Mouse (Mus musculus) right cerebral cortex, adult 2 months (tissue): ENCODE results near the gene Prrc2a.

Source experiments
- DNase-seq, 2 experiments: peaks; one replicate each; pipeline ENCODE4 v3.0.0; 2021 to 2022; ENCODE audit warnings: low spot score in 2 of 2

Gene Prrc2a

GRCm38 (mm10) chr17:35162730-35163129, 2.0 kb downstream of the Prrc2a start:
- DNase-seq, result no peak

GRCm38 (mm10) chr17:35162121-35162520, 2.6 kb downstream of the Prrc2a start:
- DNase-seq, result no peak

- no peak for DNase-seq
Observed at GRCm38 (mm10) chr17:35161421-35161820, 3.3 kb downstream of the Prrc2a start.

GRCm38 (mm10) chr17:35159638-35160037, 5.1 kb downstream of the Prrc2a start:
- DNase-seq, result no peak

- no peak for DNase-seq
Observed at GRCm38 (mm10) chr17:35158850-35159593, 5.7 kb downstream of the Prrc2a start.

- no peak for DNase-seq
Observed at GRCm38 (mm10) chr17:35157661-35158175, 7.0 kb downstream of the Prrc2a start.

- DNase-seq, result no peak
Observed at GRCm38 (mm10) chr17:35157254-35157653, 7.4 kb downstream of the Prrc2a start.

- no peak for DNase-seq
Observed at GRCm38 (mm10) chr17:35156461-35157200, 8.1 kb downstream of the Prrc2a start.

- no peak for DNase-seq
Observed at GRCm38 (mm10) chr17:35155451-35155850, 9.2 kb downstream of the Prrc2a start.

- DNase-seq, result no peak
Observed at GRCm38 (mm10) chr17:35154616-35155015, 10.1 kb downstream of the Prrc2a start.

- no peak for DNase-seq
Observed at GRCm38 (mm10) chr17:35153931-35154330, 10.8 kb downstream of the Prrc2a start.

GRCm38 (mm10) chr17:35153077-35153476, 11.6 kb downstream of the Prrc2a start:
- DNase-seq, result no peak

GRCm38 (mm10) chr17:35152121-35152520, 12.6 kb downstream of the Prrc2a start:
- DNase-seq, result no peak

- no peak for DNase-seq
Observed at GRCm38 (mm10) chr17:35147922-35148639, 16.6 kb downstream of the Prrc2a start.

- no peak for DNase-seq
Observed at GRCm38 (mm10) chr17:35147348-35147747, 17.3 kb downstream of the Prrc2a start.

- DNase-seq, result no peak
Observed at GRCm38 (mm10) chr17:35146139-35146538, 18.6 kb downstream of the Prrc2a start.

GRCm38 (mm10) chr17:35141971-35142370, 22.7 kb downstream of the Prrc2a start:
- DNase-seq, result no peak

- no peak for DNase-seq
Observed at GRCm38 (mm10) chr17:35140490-35140996, 24.2 kb downstream of the Prrc2a start.

- DNase-seq, result no peak
Observed at GRCm38 (mm10) chr17:35139269-35139668, 25.4 kb downstream of the Prrc2a start.

- DNase-seq, result no peak
Observed at GRCm38 (mm10) chr17:35135591-35136320, 28.9 kb downstream of the Prrc2a start.
